Mouse (Mus musculus): ENCODE results near the gene Grm4. TPM values are rescaled to one million over a fixed set of nuclear protein-coding genes. Genes with fewer than 3 reads are reported as not detected.

Gene Grm4
- total and polyA plus RNA-seq, 3 experiments, result 0.05 TPM; not detected in 2

GRCm38 (mm10) chr17:27393432-27393831, 127.8 kb downstream of the Grm4 start:
- no peak overlapping the region for H3K4me3 ChIP-seq (ENCODE audit: low read depth, low read length)
- ATAC-seq (ENCODE audit: extremely low read depth, insufficient number of reproducible peaks, low FRiP score, poor library complexity, severe bottlenecking) (no peak), DNase-seq (ENCODE audit: low spot score) (no peak)
- TF ChIP-seq TAL1 (conservative IDR thresholded peaks at IDR 0.05; ENCODE audit: low read depth, low read length) (no peak), GATA1 (IDR thresholded peaks at IDR 0.05; ENCODE audit: borderline replicate concordance, low read length) (no peak), CTCF (IDR thresholded peaks at IDR 0.05; ENCODE audit: low read depth, low read length) (no peak), POLR2AphosphoS5 (IDR thresholded peaks at IDR 0.05; ENCODE audit: insufficient replicate concordance, low read depth, low read length) (no peak), GATA2 (IDR thresholded peaks at IDR 0.05; ENCODE audit: borderline replicate concordance, low read depth, low read length) (no peak)
- H3K36me3 ChIP-seq (replicated peaks), result no peaks in the 10 kb centered on the region
- H3K4me1 ChIP-seq (ENCODE audit: insufficient read depth, low read depth, low read length), result no peaks in the 10 kb centered on the region
- H3K9me3 ChIP-seq (replicated peaks), result peaks cover 99% of the 10 kb centered on the region
- no peaks in the 10 kb centered on the region for H3K27me3 ChIP-seq (ENCODE audit: insufficient read depth, low read length)

DNA sequence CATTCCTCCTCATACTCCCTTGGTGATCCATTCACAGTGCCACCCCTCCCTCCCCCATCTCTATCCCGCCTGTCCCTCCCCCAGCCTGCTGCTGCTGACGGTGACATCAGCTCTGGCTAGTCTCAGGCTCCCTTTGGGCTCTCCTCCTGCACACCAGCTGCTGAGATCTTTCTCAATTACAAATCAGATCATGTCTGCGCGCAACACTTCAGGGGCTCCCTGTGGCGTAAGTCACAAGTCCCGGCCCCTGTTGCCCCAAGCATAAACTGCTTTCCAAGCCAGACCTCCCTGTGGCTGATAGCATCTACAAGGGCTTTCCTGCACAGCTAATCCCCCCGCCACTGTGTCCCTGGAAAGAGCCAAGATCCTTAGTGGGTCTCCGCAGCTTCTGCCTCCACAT, 128.3 kb downstream of the Grm4 start:
- ATAC-seq (ENCODE audit: extremely low read depth, insufficient number of reproducible peaks, low FRiP score, poor library complexity, severe bottlenecking), result no peak
- peaks cover 99% of the 10 kb centered on the region for H3K9me3 ChIP-seq (replicated peaks)
- no peaks in the 10 kb centered on the region for H3K27me3 ChIP-seq (ENCODE audit: insufficient read depth, low read length)
- H3K36me3 ChIP-seq (replicated peaks), result no peaks in the 10 kb centered on the region
- no peak overlapping the region for H3K4me3 ChIP-seq (ENCODE audit: low read depth, low read length)
- TF ChIP-seq CTCF (IDR thresholded peaks at IDR 0.05; ENCODE audit: low read depth, low read length) (no peak), GATA2 (IDR thresholded peaks at IDR 0.05; ENCODE audit: borderline replicate concordance, low read depth, low read length) (no peak), POLR2AphosphoS5 (IDR thresholded peaks at IDR 0.05; ENCODE audit: insufficient replicate concordance, low read depth, low read length) (no peak), GATA1 (IDR thresholded peaks at IDR 0.05; ENCODE audit: borderline replicate concordance, low read length) (no peak), TAL1 (conservative IDR thresholded peaks at IDR 0.05; ENCODE audit: low read depth, low read length) (no peak)
- H3K4me1 ChIP-seq (ENCODE audit: insufficient read depth, low read depth, low read length), result no peaks in the 10 kb centered on the region
- no peak for DNase-seq (ENCODE audit: low spot score)

DNA sequence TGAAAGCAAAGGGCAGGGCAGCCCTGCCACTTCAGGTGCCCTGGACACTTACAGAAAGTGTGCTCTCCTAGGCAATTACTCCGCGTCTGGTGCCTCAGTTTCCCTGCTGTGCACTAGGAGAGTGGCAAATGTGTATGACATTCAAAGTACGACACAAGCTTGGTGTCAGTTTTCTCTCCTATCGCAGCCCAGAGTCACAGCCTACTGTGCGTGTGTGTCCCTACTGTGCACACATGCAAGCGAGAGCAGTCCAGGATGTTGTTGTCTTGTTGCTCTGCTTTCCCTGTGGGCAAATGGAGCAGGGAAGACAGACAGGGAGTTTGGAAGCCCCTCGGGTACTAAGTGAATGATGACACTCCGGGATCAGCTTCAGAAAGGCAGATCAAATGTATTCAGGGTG, 131.2 kb downstream of the Grm4 start:
- DNase-seq (ENCODE audit: low spot score) (no peak), ATAC-seq (ENCODE audit: extremely low read depth, insufficient number of reproducible peaks, low FRiP score, poor library complexity, severe bottlenecking) (no peak)
- Histone ChIP-seq H3K27me3 (ENCODE audit: insufficient read depth, low read length) (no peaks in the 10 kb centered on the region), H3K36me3 (replicated peaks) (no peaks in the 10 kb centered on the region), H3K4me1 (ENCODE audit: insufficient read depth, low read depth, low read length) (no peaks in the 10 kb centered on the region), H3K4me3 (ENCODE audit: low read depth, low read length) (peak overlapping the region; percentile 1; the same call in 1 of the 2 replicates), H3K9me3 (replicated peaks) (peaks cover 95% of the 10 kb centered on the region)
- no peak for TF ChIP-seq POLR2AphosphoS5 (IDR thresholded peaks at IDR 0.05; ENCODE audit: insufficient replicate concordance, low read depth, low read length)
- no peak for TF ChIP-seq GATA2 (IDR thresholded peaks at IDR 0.05; ENCODE audit: borderline replicate concordance, low read depth, low read length)
- TF ChIP-seq TAL1 (conservative IDR thresholded peaks at IDR 0.05; ENCODE audit: low read depth, low read length), result no peak
- no peak for TF ChIP-seq CTCF (IDR thresholded peaks at IDR 0.05; ENCODE audit: low read depth, low read length)
- TF ChIP-seq GATA1 (IDR thresholded peaks at IDR 0.05; ENCODE audit: borderline replicate concordance, low read length), result no peak

GRCm38 (mm10) chr17:27389221-27390000, 131.8 kb downstream of the Grm4 start:
- H3K27me3 ChIP-seq (ENCODE audit: insufficient read depth, low read length), result no peaks in the 10 kb centered on the region
- no peaks in the 10 kb centered on the region for H3K4me1 ChIP-seq (ENCODE audit: insufficient read depth, low read depth, low read length)
- H3K4me3 ChIP-seq (ENCODE audit: low read depth, low read length), result peak overlapping the region; percentile 1; the same call in 1 of the 2 replicates
- ATAC-seq (ENCODE audit: extremely low read depth, insufficient number of reproducible peaks, low FRiP score, poor library complexity, severe bottlenecking) (no peak), DNase-seq (ENCODE audit: low spot score) (no peak)
- H3K36me3 ChIP-seq (replicated peaks), result no peaks in the 10 kb centered on the region
- TF ChIP-seq GATA1 (IDR thresholded peaks at IDR 0.05; ENCODE audit: borderline replicate concordance, low read length) (no peak), TAL1 (conservative IDR thresholded peaks at IDR 0.05; ENCODE audit: low read depth, low read length) (no peak)
- peaks cover 96% of the 10 kb centered on the region for H3K9me3 ChIP-seq (replicated peaks)

DNA sequence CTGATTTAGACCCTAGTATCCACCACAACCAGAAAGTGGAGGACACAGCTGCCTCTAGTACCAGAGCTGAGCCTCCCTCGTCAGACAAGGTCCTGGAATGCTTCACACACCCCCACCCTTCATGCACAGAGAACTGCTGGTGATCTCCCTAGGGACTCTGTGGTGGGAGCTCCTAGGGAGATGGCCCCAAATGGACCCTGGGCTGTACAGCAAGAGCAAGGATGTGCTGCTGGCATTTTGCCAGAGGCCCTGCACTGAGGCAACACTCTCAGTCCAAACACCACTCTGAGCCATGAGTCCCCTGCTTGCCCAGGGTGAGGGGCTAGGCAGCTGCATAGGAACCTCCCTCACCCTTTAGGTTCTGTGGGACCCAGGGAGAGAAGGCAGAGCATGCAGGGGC, 134.8 kb downstream of the Grm4 start:
- no peak for DNase-seq (ENCODE audit: low spot score)
- no peaks in the 10 kb centered on the region for H3K4me1 ChIP-seq (ENCODE audit: insufficient read depth, low read depth, low read length)
- H3K36me3 ChIP-seq (replicated peaks), result no peaks in the 10 kb centered on the region
- peaks cover 94% of the 10 kb centered on the region for H3K9me3 ChIP-seq (replicated peaks)
- TF ChIP-seq GATA2 (IDR thresholded peaks at IDR 0.05; ENCODE audit: borderline replicate concordance, low read depth, low read length) (no peak), CTCF (IDR thresholded peaks at IDR 0.05; ENCODE audit: low read depth, low read length) (no peak), TAL1 (conservative IDR thresholded peaks at IDR 0.05; ENCODE audit: low read depth, low read length) (no peak), POLR2AphosphoS5 (IDR thresholded peaks at IDR 0.05; ENCODE audit: insufficient replicate concordance, low read depth, low read length) (no peak), GATA1 (IDR thresholded peaks at IDR 0.05; ENCODE audit: borderline replicate concordance, low read length) (no peak)
- no peak overlapping the region for H3K4me3 ChIP-seq (ENCODE audit: low read depth, low read length)
- H3K27me3 ChIP-seq (ENCODE audit: insufficient read depth, low read length), result no peaks in the 10 kb centered on the region
- ATAC-seq (ENCODE audit: extremely low read depth, insufficient number of reproducible peaks, low FRiP score, poor library complexity, severe bottlenecking), result no peak

- DNase-seq (ENCODE audit: low spot score) (no peak), ATAC-seq (ENCODE audit: extremely low read depth, insufficient number of reproducible peaks, low FRiP score, poor library complexity, severe bottlenecking) (no peak; the same call in 1 of the 2 replicates)
- Histone ChIP-seq H3K4me1 (ENCODE audit: insufficient read depth, low read depth, low read length) (no peaks in the 10 kb centered on the region), H3K27me3 (ENCODE audit: insufficient read depth, low read length) (no peaks in the 10 kb centered on the region), H3K4me3 (ENCODE audit: low read depth, low read length) (peak overlapping the region; percentile 0; the same call in 1 of the 2 replicates), H3K36me3 (replicated peaks) (no peaks in the 10 kb centered on the region), H3K9me3 (replicated peaks) (peaks cover 94% of the 10 kb centered on the region)
- TF ChIP-seq TAL1 (conservative IDR thresholded peaks at IDR 0.05; ENCODE audit: low read depth, low read length) (no peak), CTCF (IDR thresholded peaks at IDR 0.05; ENCODE audit: low read depth, low read length) (no peak), GATA1 (IDR thresholded peaks at IDR 0.05; ENCODE audit: borderline replicate concordance, low read length) (no peak), GATA2 (IDR thresholded peaks at IDR 0.05; ENCODE audit: borderline replicate concordance, low read depth, low read length) (no peak), POLR2AphosphoS5 (IDR thresholded peaks at IDR 0.05; ENCODE audit: insufficient replicate concordance, low read depth, low read length) (no peak)
Observed at GRCm38 (mm10) chr17:27385513-27386261, 135.5 kb downstream of the Grm4 start.
